Mouse (Mus musculus): ENCODE measurements around the gene Cmtm8. TPM values are rescaled to one million over a fixed set of nuclear protein-coding genes. Genes with fewer than 3 reads are reported as not detected.

Cmtm8 gene
- polyA plus RNA-seq, 1 experiment = 15.4 TPM

DNA sequence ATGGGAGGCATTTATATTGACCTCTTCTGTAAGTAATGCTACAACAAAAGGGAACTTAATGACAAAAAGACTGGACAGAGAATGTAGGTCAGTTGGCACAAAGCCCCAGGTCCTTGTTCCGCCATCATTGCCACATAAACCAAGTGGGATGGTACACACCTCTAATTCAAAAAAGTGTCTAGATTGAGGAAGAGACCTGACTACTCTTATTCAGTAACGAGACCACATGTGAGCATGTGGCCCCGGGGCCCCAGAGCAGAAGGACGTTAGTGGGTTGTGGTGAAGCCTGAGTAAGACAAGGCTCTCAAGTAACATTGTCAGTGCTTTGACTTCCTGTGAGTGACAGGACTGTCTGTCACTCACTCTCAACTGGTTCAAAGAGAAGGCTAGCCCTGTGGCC, 73.7 kb downstream of the Cmtm8 start:
- 20% methylated on average over 4 of the region's 4 CpGs for WGBS

DNA sequence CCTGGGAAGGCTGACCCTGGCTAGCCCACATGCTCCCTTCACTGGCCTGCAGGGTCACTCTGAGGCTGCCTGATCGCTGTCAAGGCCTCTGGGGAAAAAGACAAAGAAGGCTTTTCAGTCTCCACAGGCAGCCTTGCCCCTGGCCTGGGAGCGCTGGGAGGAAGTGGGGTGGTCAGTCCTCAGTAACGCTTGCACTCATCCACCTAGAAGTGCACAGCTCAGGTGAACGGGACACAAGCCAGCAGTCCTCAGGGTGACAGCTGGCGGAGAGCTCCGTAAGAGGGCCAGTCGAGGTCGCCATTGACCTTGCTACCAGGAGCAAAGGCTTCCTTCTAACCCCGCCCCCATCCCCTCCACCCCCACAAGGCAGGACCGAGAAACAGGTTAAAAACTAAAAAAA, 75.9 kb downstream of the Cmtm8 start:
- no peak overlapping the region for H3K27ac ChIP-seq (ENCODE audit: control insufficient read depth, insufficient read depth, low read length)
- no peak overlapping the region for H3K4me3 ChIP-seq (ENCODE audit: control insufficient read depth, insufficient read depth, low read length)
- peaks cover 4% of the 10 kb centered on the region; the same call in 1 of the 2 replicates for H3K36me3 ChIP-seq (ENCODE audit: control insufficient read depth, insufficient read depth, low read length)
- no peaks in the 10 kb centered on the region for H3K27me3 ChIP-seq (ENCODE audit: control insufficient read depth, insufficient read depth, low read length)
- TF ChIP-seq CTCF (IDR thresholded peaks at IDR 0.05; ENCODE audit: borderline replicate concordance, control insufficient read depth, extremely low read depth, insufficient read depth, low read length, poor library complexity) (no peak), POLR2A (IDR thresholded peaks at IDR 0.05; ENCODE audit: control insufficient read depth, extremely low read depth, insufficient read depth, low read length, poor library complexity) (no peak)
- WGBS = 76% methylated on average over 10 of the region's 10 CpGs
- DNase-seq = no peak
- peaks cover 22% of the 10 kb centered on the region for H3K4me1 ChIP-seq (replicated peaks; ENCODE audit: control insufficient read depth, insufficient read depth, low read length)

More for the DNA sequence above, 73.7 kb downstream of the Cmtm8 start:
- Histone ChIP-seq H3K4me3 (ENCODE audit: control insufficient read depth, insufficient read depth, low read length) (no peak overlapping the region), H3K27me3 (ENCODE audit: control insufficient read depth, insufficient read depth, low read length) (no peaks in the 10 kb centered on the region), H3K4me1 (replicated peaks; ENCODE audit: control insufficient read depth, insufficient read depth, low read length) (peaks cover 38% of the 10 kb centered on the region), H3K27ac (ENCODE audit: control insufficient read depth, insufficient read depth, low read length) (no peak overlapping the region), H3K36me3 (ENCODE audit: control insufficient read depth, insufficient read depth, low read length) (peaks cover 4% of the 10 kb centered on the region; the same call in 1 of the 2 replicates)
- peak; percentile 40 for DNase-seq
- TF ChIP-seq POLR2A (IDR thresholded peaks at IDR 0.05; ENCODE audit: control insufficient read depth, extremely low read depth, insufficient read depth, low read length, poor library complexity) (no peak), CTCF (IDR thresholded peaks at IDR 0.05; ENCODE audit: borderline replicate concordance, control insufficient read depth, extremely low read depth, insufficient read depth, low read length, poor library complexity) (no peak)

DNA sequence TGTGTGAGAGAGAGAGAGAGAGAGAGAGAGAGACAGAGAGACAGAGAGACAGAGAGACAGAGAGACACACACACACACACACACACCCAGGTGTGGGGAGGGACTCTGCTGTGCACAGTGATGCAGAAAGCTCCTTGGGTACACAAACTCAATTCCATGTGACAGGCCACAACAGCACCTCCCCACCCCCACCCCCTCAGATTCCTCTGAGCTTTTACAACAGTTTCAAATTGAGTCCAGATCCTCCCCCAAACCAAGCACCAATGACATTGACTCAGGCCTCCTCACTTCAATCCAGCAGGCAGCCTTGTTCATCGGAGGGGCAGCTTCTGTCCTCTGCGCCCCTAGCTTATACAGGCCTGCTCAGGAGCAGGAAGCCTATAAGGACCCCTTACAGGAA, 76.4 kb downstream of the Cmtm8 start:
- 88% methylated on average over 2 of the region's 2 CpGs for WGBS
- H3K36me3 ChIP-seq (ENCODE audit: control insufficient read depth, insufficient read depth, low read length) = peaks cover 4% of the 10 kb centered on the region; the same call in 1 of the 2 replicates
- no peak overlapping the region for H3K4me3 ChIP-seq (ENCODE audit: control insufficient read depth, insufficient read depth, low read length)
- H3K27ac ChIP-seq (ENCODE audit: control insufficient read depth, insufficient read depth, low read length) = no peak overlapping the region
- DNase-seq = no peak
- H3K4me1 ChIP-seq (replicated peaks; ENCODE audit: control insufficient read depth, insufficient read depth, low read length) = peaks cover 22% of the 10 kb centered on the region
- TF ChIP-seq POLR2A (IDR thresholded peaks at IDR 0.05; ENCODE audit: control insufficient read depth, extremely low read depth, insufficient read depth, low read length, poor library complexity) (no peak), CTCF (IDR thresholded peaks at IDR 0.05; ENCODE audit: borderline replicate concordance, control insufficient read depth, extremely low read depth, insufficient read depth, low read length, poor library complexity) (no peak)
- H3K27me3 ChIP-seq (ENCODE audit: control insufficient read depth, insufficient read depth, low read length) = no peaks in the 10 kb centered on the region

DNA sequence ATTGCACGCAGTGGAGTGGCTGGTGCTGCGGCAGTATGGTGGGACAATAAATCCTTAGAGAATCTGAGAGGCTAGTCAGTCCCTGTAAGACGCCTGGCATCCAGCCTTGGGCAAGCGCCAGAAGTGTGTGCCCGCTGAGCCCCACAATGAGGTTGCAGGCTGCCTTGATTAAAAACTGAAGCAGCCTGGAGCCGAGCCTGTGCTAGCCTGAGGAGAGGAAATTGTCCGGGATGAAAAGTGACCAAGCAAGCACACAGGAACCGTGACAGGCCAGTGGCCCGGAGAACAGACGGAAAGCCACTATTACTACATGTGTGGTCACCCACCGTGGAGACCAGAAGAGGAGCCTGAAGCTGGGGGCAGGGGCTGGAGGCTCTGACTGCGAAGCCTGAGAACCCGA, 76.9 kb downstream of the Cmtm8 start:
- H3K4me3 ChIP-seq (ENCODE audit: control insufficient read depth, insufficient read depth, low read length) = no peak overlapping the region
- no peak for DNase-seq
- peaks cover 22% of the 10 kb centered on the region for H3K4me1 ChIP-seq (replicated peaks; ENCODE audit: control insufficient read depth, insufficient read depth, low read length)
- no peaks in the 10 kb centered on the region for H3K27me3 ChIP-seq (ENCODE audit: control insufficient read depth, insufficient read depth, low read length)
- peaks cover 9% of the 10 kb centered on the region for H3K36me3 ChIP-seq (ENCODE audit: control insufficient read depth, insufficient read depth, low read length)
- WGBS = 94% methylated on average over 13 of the region's 13 CpGs
- no peak overlapping the region for H3K27ac ChIP-seq (ENCODE audit: control insufficient read depth, insufficient read depth, low read length)
- TF ChIP-seq POLR2A (IDR thresholded peaks at IDR 0.05; ENCODE audit: control insufficient read depth, extremely low read depth, insufficient read depth, low read length, poor library complexity) = no peak
- TF ChIP-seq CTCF (IDR thresholded peaks at IDR 0.05; ENCODE audit: borderline replicate concordance, control insufficient read depth, extremely low read depth, insufficient read depth, low read length, poor library complexity) = no peak

DNA sequence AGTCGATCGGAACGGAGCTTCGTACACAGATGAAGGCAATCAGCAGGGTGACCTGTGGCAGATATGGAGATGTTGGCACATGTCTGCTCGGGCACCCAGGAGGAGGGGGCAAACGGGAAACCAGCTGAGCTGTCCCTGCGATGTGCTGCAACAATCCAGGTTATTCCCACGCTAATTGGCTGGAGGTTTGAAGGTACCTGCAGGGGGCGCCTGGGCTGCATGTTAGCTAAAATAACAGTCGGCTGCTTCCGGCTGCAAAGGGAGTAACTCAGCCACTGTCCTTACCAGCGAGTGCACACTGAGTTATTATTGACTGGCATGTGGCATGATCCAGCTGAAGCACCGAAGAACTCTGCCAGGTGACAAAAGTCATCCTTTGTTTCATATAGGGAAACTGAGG, 80.6 kb downstream of the Cmtm8 start:
- WGBS = 75% methylated on average over 13 of the region's 13 CpGs
- Histone ChIP-seq H3K4me1 (replicated peaks; ENCODE audit: control insufficient read depth, insufficient read depth, low read length) (peaks cover 12% of the 10 kb centered on the region), H3K27ac (ENCODE audit: control insufficient read depth, insufficient read depth, low read length) (no peak overlapping the region), H3K27me3 (ENCODE audit: control insufficient read depth, insufficient read depth, low read length) (no peaks in the 10 kb centered on the region), H3K36me3 (ENCODE audit: control insufficient read depth, insufficient read depth, low read length) (peaks cover 32% of the 10 kb centered on the region), H3K4me3 (ENCODE audit: control insufficient read depth, insufficient read depth, low read length) (no peak overlapping the region)
- TF ChIP-seq POLR2A (IDR thresholded peaks at IDR 0.05; ENCODE audit: control insufficient read depth, extremely low read depth, insufficient read depth, low read length, poor library complexity) (no peak), CTCF (IDR thresholded peaks at IDR 0.05; ENCODE audit: borderline replicate concordance, control insufficient read depth, extremely low read depth, insufficient read depth, low read length, poor library complexity) (peak; percentile 74; the same call in 1 of the 2 replicates)
- peak; percentile 61 for DNase-seq

DNA sequence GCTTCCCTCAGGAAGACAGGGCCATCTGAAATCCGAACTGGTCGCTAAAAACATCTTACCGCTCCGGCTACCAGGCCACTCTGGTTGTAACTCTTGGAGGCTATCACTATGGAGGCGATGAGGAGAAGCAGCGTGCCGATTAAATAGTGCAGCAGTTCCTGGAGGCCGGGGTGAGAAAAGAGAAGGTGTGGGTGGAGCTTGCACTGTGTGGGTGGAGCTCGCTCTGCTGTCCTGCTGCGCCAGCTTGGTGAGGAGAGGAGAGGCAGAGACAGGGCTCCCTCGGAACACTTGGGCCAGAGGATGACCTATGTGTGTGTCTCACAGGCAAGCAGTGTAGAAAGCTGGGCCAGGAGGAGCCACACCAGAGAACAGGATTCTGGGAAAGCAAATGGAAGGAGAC, 82.1 kb downstream of the Cmtm8 start:
- 97% methylated on average over 11 of the region's 11 CpGs for WGBS
- Histone ChIP-seq H3K36me3 (ENCODE audit: control insufficient read depth, insufficient read depth, low read length) (peaks cover 32% of the 10 kb centered on the region), H3K27me3 (ENCODE audit: control insufficient read depth, insufficient read depth, low read length) (no peaks in the 10 kb centered on the region), H3K27ac (ENCODE audit: control insufficient read depth, insufficient read depth, low read length) (no peak overlapping the region), H3K4me3 (ENCODE audit: control insufficient read depth, insufficient read depth, low read length) (no peak overlapping the region), H3K4me1 (replicated peaks; ENCODE audit: control insufficient read depth, insufficient read depth, low read length) (peaks cover 12% of the 10 kb centered on the region)
- DNase-seq = no peak
- no peak for TF ChIP-seq CTCF (IDR thresholded peaks at IDR 0.05; ENCODE audit: borderline replicate concordance, control insufficient read depth, extremely low read depth, insufficient read depth, low read length, poor library complexity)
- TF ChIP-seq POLR2A (IDR thresholded peaks at IDR 0.05; ENCODE audit: control insufficient read depth, extremely low read depth, insufficient read depth, low read length, poor library complexity) = no peak

DNA sequence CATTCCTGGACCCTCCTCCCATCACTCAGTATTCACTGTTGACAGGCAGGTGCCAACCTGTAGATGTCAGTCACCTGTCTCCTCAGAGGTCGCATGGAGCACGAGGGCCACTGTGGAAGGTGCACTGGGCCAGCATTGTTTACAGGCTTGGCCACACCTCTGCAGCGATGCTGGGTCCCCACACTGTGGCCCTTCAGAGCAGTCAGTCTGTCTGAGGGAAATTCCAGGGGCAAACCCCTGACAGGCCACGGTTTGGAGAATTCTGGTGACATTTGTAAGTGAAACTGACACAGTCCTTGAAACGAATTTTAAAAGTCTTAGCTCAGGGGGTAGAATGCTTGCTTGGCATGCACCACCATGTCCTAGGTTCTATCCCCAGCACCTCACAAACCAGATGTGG, 83.6 kb downstream of the Cmtm8 start:
- Histone ChIP-seq H3K27ac (ENCODE audit: control insufficient read depth, insufficient read depth, low read length) (no peak overlapping the region; the same call in 1 of the 2 replicates), H3K27me3 (ENCODE audit: control insufficient read depth, insufficient read depth, low read length) (no peaks in the 10 kb centered on the region), H3K4me1 (replicated peaks; ENCODE audit: control insufficient read depth, insufficient read depth, low read length) (peaks cover 12% of the 10 kb centered on the region), H3K36me3 (ENCODE audit: control insufficient read depth, insufficient read depth, low read length) (peaks cover 35% of the 10 kb centered on the region), H3K4me3 (ENCODE audit: control insufficient read depth, insufficient read depth, low read length) (no peak overlapping the region)
- no peak for TF ChIP-seq CTCF (IDR thresholded peaks at IDR 0.05; ENCODE audit: borderline replicate concordance, control insufficient read depth, extremely low read depth, insufficient read depth, low read length, poor library complexity)
- no peak for DNase-seq
- 86% methylated on average over 5 of the region's 5 CpGs for WGBS

Data from thymus, adult 2 months (tissue).